Mouse (Mus musculus) megakaryocyte progenitor cell, adult 5-6 weeks (primary cell): ENCODE measurements around the gene Haspin. TPM values are rescaled to one million over a fixed set of nuclear protein-coding genes. Genes with fewer than 3 reads are reported as not detected.
A peak's percentile ranks its signal among the peaks of the same experiment; 100 is the strongest.
"Not testable (repeated sequence)": the region's sequence is repeated elsewhere in the genome, so short reads cannot be mapped to it uniquely, and the experiment has no call there.

ENCODE experiments used
- ATAC-seq: replicated peaks from 2 replicates; pipeline ENCODE4 v1.8.0; 2016; ENCODE audit warnings: mild to moderate bottlenecking, moderate TSS enrichment, inconsistent platforms; ENCODE audit not compliant: poor library complexity
- total RNA-seq, 2 experiments: library from RNA; stranded (forward) in 1 of 2; stranded (reverse) in 1 of 2; fragments of 157-497, 149-512 nt in 1 of 2; fragments of 200-1000 nt in 1 of 2; gene quantifications; 2 replicates each; pipeline versions ENCODE4 v1.2.3 to v1.2.4; 2015 to 2017

Haspin gene
- total RNA-seq, 2 experiments from 2014 or later = 17.2 to 17.7 TPM

DNA sequence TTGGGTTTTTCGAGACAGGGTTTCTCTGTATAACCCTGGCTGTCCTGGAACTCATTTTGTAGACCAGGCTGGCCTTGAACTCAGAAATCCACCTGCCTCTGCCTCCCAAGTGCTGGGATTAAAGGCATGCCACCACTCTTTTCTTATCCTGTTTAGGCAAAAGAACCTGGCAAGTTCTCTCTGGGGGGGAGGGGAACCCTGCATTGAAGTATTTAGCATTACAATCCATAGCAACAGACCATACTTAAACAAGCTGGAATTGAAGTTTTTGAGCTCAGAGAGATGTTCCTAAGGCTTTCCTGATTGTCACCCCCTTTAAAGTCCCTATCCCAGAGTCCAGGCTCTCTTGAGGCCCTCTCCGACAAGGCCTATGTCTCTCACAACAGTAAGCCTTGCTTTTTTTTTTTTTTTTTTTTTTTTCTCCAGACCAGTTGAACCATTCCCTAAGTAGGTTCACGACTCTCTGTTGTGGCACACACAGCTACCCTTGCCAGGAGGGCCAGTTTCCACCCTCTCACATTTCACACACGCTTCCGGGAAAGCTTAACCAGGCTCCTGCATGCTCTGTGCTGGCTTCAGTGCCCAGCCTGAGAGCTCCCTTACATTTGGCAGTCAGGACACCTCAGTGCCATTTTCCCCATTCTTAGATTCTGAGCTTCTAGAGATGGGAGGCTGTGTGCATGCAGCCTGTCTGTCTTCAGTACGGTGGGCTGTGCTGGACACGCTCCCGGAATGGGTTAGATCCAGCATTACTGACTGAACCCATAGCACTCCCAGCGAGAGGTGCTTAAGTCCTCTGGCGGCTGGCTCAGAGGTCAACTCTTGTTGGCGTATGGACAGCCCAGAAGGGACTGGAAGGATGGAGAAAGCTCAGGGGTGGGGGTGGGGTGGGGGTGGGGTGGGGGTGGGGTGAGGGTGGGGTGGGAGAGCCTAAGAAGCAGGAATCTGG is 8.2 kb upstream of the Haspin start:
- ATAC-seq = no peak

GRCm38 (mm10) chr11:73144261-73144681 is 6.2 kb upstream of the Haspin start:
- ATAC-seq = no peak

GRCm38 (mm10) chr11:73137116-73137515 is 978 bp downstream of the Haspin start:
- ATAC-seq = no peak; the same call in 1 of the 2 replicates

DNA sequence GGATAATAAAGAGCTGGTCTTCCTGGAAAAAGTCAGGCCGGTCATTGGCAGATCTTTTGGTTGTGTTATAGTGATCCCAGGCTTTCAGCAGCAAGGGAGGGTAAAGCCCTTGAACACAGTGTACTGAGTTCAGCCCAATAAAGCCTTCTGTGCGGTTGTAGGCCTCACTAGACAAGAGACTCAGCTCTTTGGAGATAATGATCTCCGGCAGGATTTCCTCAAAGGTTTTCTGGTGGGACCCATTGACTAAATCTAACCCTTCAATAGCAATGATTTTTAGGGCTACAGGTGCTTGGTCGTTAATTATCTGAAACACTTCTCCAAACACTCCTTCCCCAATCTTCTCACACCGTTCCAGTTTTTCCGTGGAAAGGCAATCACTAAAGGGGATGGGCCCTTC is 1.5 kb downstream of the Haspin start:
- ATAC-seq = no peak

- no peak for ATAC-seq
Measured at GRCm38 (mm10) chr11:73134222-73134621, 3.9 kb downstream of the Haspin start.

GRCm38 (mm10) chr11:73132999-73133398 is 5.1 kb downstream of the Haspin start:
- ATAC-seq = peak; percentile 29; the same call in 1 of the 2 replicates

- ATAC-seq = peak; percentile 87
Measured at GRCm38 (mm10) chr11:73131020-73131419, 7.1 kb downstream of the Haspin start.

- ATAC-seq = no peak
Measured at GRCm38 (mm10) chr11:73126495-73126894, 11.6 kb downstream of the Haspin start.

DNA sequence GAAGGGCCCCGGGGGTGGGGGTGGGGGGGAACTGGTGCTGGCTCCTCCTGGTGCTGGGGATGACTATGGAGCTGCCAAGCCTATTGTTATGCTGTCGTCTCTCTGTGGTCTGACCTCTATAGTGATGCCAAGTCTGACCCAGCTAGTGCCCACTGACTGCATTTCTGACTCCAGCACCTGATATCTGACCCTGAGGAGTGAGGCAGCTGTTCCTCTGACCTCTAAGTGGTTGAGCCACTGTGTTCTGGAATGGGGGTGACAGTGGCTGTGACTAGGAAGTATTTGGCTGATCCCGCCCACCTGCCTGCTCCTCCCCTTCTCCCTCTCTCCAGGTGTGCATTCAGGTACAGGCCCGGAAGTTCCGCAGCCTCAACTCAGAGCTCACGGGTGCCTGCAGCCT is 26.7 kb downstream of the Haspin start:
- no peak for ATAC-seq

DNA sequence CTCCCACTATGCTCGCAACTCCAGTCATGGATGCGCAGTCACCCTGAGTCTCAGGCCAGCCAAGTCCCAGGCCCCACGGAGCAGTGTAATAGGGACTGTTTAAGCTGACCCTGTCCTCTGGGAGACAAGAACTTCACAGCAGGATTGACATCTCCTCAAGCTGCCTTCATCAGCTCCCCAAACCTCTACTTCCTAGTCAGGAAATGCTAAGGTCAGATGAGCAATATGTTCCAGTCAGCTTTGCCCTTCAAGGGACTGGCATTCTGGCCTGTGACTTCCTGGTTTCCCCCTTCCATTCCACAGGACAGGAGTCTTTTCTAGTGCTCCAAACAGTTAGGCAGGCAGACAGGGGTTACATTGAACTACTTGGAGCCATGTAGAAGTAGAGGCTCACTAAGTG is 28.2 kb downstream of the Haspin start:
- no peak for ATAC-seq

- peak; percentile 33 for ATAC-seq
Measured at GRCm38 (mm10) chr11:73108898-73109625, 29.0 kb downstream of the Haspin start.

DNA sequence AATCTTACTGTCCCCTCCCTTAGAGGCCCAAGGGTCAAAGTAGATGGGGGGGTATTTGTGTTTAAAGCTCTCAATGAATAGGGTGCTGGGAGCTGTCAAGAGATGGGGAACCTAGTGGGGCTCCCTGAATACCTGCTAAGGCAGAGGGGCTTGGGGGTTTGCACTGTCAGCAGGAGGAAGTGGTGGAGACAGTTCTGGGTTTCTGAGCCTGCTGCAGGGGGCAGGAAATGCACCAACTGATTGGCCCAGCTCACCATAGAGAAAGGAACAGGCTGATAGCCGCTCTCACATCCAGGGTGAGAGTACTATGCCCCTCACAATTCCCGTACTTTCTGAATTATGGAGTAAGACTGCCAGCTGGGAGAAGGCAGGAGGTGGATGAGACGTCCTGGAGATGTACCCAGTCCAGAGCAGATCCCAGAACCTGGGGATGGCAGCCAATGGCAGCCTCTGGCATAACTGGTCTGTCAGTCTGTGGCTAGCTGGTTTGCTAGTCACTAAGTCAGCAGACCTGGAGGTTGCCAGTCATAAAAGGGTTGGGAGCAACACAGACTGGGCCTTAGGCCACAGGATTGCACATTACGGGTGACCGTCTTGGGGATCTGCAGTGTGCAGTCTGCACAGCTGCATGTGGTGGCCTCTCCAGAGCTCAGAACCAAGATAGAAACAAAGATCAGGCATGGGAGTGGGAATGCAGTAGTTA is 29.7 kb downstream of the Haspin start:
- peak; percentile 69 for ATAC-seq

DNA sequence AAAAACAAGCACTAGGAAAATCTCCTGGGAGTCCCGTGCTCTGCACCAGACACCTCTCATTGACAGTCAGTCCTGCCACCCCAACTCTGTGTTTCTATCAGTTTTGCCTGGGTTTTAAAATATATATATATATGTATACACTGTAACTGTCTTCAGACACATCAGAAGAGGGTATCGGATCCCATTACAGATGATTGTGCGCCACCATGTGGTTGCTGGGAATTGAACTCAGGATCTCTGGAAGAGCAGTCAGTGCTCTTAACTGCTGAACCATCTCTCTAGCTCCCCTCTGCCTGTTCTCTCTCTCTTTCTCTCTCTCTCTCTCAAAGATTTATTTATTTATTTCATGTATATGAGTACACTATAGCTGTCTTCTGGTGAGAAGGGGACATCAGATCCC is 30.7 kb downstream of the Haspin start:
- ATAC-seq = not testable (repeated sequence)

DNA sequence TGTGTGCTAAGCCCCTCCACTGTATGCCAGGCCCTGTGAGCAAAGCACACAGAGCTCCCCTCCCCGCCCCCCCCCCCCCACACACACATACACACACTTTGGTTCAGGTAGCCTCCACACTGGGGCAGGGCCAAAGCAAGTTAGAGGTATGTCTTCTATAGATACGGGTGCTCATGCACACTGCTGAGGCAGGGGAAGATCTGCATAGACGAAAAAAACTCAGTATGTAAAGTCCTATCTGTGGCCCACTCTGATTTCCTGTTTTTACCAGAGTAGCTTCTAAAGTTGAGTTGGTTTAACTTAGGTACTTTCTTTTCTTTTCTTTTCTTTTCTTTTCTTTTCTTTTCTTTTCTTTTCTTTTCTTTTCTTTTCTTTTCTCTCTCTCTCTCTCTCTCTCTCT is 32.8 kb downstream of the Haspin start:
- ATAC-seq = no peak

DNA sequence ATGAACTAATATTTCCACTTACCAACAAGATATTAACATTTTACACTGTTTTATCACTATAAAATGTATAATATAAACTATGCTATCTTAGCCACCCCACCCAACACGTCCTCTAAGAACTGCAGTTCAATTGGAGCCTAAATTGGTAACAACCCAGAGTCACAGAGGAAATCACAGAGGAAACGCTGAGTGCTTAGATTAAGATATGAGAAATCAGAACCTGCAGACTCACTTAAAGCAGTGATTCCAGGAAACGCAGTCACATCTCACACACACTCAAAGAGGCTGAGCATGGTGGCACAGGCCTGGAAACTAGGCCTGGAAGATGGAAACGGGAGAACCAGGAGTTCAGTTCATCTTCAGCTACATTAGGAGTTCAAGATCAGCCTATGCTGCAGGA is 36.8 kb downstream of the Haspin start:
- no peak for ATAC-seq

- no peak for ATAC-seq
Measured at GRCm38 (mm10) chr11:73099976-73100750, 37.9 kb downstream of the Haspin start.

GRCm38 (mm10) chr11:73098860-73099259 is 39.2 kb downstream of the Haspin start:
- ATAC-seq = no peak

DNA sequence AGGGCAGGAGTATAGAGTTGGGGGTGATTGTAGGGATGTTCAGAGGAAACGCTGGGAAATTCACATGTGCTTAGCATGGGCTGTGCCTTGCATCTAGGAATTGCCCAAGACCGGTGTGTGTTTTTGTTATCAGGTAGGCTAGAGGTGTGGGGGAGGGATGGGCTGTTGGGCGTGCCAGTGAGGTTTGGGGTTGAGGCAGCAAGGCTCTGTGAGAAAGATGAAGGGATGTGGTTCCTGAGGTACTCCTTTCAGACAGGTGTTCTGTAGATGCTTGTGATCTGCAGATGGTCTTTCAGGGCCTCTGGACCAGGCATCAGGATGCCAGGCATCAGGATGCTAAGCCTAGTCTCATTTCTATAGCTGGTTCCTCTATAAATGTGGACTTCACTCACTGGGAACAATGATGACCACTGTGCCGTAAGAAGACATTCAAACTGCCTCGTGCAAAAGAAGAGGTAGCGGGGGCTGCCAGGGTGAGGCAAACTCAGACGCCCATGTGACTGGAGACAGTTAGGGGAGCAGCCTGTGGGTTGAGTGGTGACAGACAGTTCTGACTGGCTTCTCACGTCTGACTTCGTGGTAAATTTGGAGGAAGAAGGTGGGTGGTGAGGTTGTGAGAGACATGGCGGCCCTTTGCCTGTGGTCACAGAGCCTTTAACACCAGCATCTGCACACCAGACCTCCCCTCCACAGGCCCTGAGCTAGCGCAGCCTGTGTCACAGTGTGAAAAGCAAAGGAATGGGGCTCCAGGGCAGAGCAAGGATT is 43.7 kb downstream of the Haspin start:
- ATAC-seq = peak; percentile 35; the same call in 1 of the 2 replicates

- ATAC-seq = peak; percentile 82
Measured at GRCm38 (mm10) chr11:73092877-73093276, 45.2 kb downstream of the Haspin start.

- no peak for ATAC-seq
Measured at GRCm38 (mm10) chr11:73092057-73092456, 46.0 kb downstream of the Haspin start.
